Comparison of ENCODE assay signal across 8 mouse cellular contexts in the genomic region with DNA sequence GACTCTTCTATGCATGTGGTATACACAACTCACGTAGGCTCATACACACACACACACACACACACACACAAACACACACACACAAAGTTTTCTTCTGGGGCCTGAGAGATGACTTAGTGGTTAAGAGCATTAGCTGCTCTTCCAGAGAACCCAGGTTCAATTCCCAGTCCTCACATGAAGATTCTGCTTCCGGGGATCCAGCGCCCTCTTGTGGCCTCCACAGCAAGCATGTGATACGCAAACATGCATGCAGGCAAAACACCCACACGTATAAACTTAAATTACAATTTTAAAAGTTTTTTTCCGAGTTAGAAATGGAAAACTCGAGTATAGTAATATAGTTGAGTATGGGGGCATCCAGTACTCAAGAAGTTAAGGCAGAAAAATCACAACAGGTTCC. TPM values are rescaled to one million over a fixed set of nuclear protein-coding genes. Genes with fewer than 3 reads are reported as not detected.
DNase-seq lines count a peak whose midpoint lies in the region; ATAC-seq and TF ChIP-seq lines count a peak whose summit lies in the region.

No protein-coding gene starts in this region.

- DNase-seq in hindbrain, postnatal 0 days (ENCODE audit: low spot score) = no peak
- peak; percentile 35 to 48 for DNase-seq in CD8-positive naive resting alpha-beta T cell, adult 2 months (ENCODE audit: low read depth in 2 of 2, low spot score in 2 of 2)
- DNase-seq in mesoderm, embryonic 11.5 days (ENCODE audit: low read depth, low spot score) = peak; percentile 20
- DNase-seq in midbrain, embryonic 14.5 days = no peak
- no peak for DNase-seq in urinary bladder, postnatal 25 days (ENCODE audit: low spot score)
- no peak for DNase-seq in heart, embryonic 10.5 days (ENCODE audit: low spot score)

- H3K9ac ChIP-seq in hindbrain, postnatal 0 days (replicated peaks; ENCODE audit: low read length) = no peak overlapping the region
- H3K9ac ChIP-seq in hindbrain, embryonic 12.5 days = no peak overlapping the region
- no peak overlapping the region for H3K9ac ChIP-seq in midbrain, embryonic 14.5 days (replicated peaks; ENCODE audit: low read length)

- no peak for ATAC-seq in hindbrain, postnatal 0 days
- no peak for ATAC-seq in hindbrain, embryonic 12.5 days (ENCODE audit: low FRiP score)
- no peak for ATAC-seq in midbrain, embryonic 14.5 days (ENCODE audit: low FRiP score, low TSS enrichment)

- no peaks in the 10 kb centered on the region; the same call in 1 of the 2 replicates for H3K4me1 ChIP-seq in hindbrain, postnatal 0 days (ENCODE audit: insufficient read depth, low read length)
- H3K4me1 ChIP-seq in hindbrain, embryonic 12.5 days = peaks cover 6% of the 10 kb centered on the region
- peaks cover 12% of the 10 kb centered on the region for H3K4me1 ChIP-seq in bone marrow macrophage, adult 2 months (ENCODE audit: control insufficient read depth, insufficient read depth, low read length)
- no peaks in the 10 kb centered on the region; the same call in 1 of the 2 replicates for H3K4me1 ChIP-seq in midbrain, embryonic 14.5 days (ENCODE audit: control insufficient read depth, insufficient read depth, low read length)
- H3K4me1 ChIP-seq in heart, embryonic 10.5 days = peaks cover 5% of the 10 kb centered on the region; the same call in 1 of the 2 replicates

- no peak overlapping the region for H3K4me3 ChIP-seq in hindbrain, postnatal 0 days (ENCODE audit: low read length)
- H3K4me3 ChIP-seq in hindbrain, embryonic 12.5 days = no peak overlapping the region
- no peak overlapping the region for H3K4me3 ChIP-seq in bone marrow macrophage, adult 2 months (ENCODE audit: insufficient read depth, low read length)
- H3K4me3 ChIP-seq in midbrain, embryonic 14.5 days (replicated peaks; ENCODE audit: low read depth, low read length) = no peak overlapping the region
- H3K4me3 ChIP-seq in heart, embryonic 10.5 days = no peak overlapping the region

- no peak for TF ChIP-seq POLR2A in bone marrow macrophage, adult 2 months (IDR thresholded peaks at IDR 0.05; ENCODE audit: borderline replicate concordance, low read depth, low read length)

- TF ChIP-seq CTCF in hindbrain, postnatal 0 days (IDR thresholded peaks at IDR 0.05; ENCODE audit: low read depth) = peak; percentile 42
- TF ChIP-seq CTCF in bone marrow macrophage, adult 2 months (IDR thresholded peaks at IDR 0.05; ENCODE audit: low read depth, low read length) = peak; percentile 61

- no peaks in the 10 kb centered on the region for H3K36me3 ChIP-seq in hindbrain, postnatal 0 days (ENCODE audit: insufficient read depth, low read length)
- no peaks in the 10 kb centered on the region for H3K36me3 ChIP-seq in hindbrain, embryonic 12.5 days
- no peaks in the 10 kb centered on the region for H3K36me3 ChIP-seq in midbrain, embryonic 14.5 days (ENCODE audit: control insufficient read depth, insufficient read depth, low read length)
- H3K36me3 ChIP-seq in heart, embryonic 10.5 days = 0 out of 2 replicates have a peak, but pooled peaks cover 3% of the 10 kb centered on the region

- H3K27me3 ChIP-seq in hindbrain, postnatal 0 days (ENCODE audit: insufficient read depth, low read length) = no peaks in the 10 kb centered on the region
- peaks cover 24% of the 10 kb centered on the region for H3K27me3 ChIP-seq in hindbrain, embryonic 12.5 days
- H3K27me3 ChIP-seq in midbrain, embryonic 14.5 days (ENCODE audit: control insufficient read depth, insufficient read depth, low read length) = no peaks in the 10 kb centered on the region; the same call in 1 of the 2 replicates
- 0 out of 2 replicates have a peak, but pooled peaks cover 3% of the 10 kb centered on the region for H3K27me3 ChIP-seq in heart, embryonic 10.5 days (ENCODE audit: insufficient read depth, poor library complexity, severe bottlenecking)

- no peak overlapping the region for H3K4me2 ChIP-seq in hindbrain, postnatal 0 days (ENCODE audit: low read depth, low read length)
- H3K4me2 ChIP-seq in hindbrain, embryonic 12.5 days (replicated peaks) = no peak overlapping the region
- H3K4me2 ChIP-seq in midbrain, embryonic 14.5 days (ENCODE audit: low read length) = no peak overlapping the region

- no peak overlapping the region for H3K27ac ChIP-seq in hindbrain, postnatal 0 days
- H3K27ac ChIP-seq in hindbrain, embryonic 12.5 days = no peak overlapping the region
- H3K27ac ChIP-seq in bone marrow macrophage, adult 2 months (ENCODE audit: insufficient read depth, low read depth, low read length) = no peak overlapping the region
- no peak overlapping the region for H3K27ac ChIP-seq in midbrain, embryonic 14.5 days (replicated peaks; ENCODE audit: low read depth, low read length)
- H3K27ac ChIP-seq in heart, embryonic 10.5 days = no peak overlapping the region

- no peaks in the 10 kb centered on the region for H3K9me3 ChIP-seq in hindbrain, postnatal 0 days (ENCODE audit: low read length)
- H3K9me3 ChIP-seq in hindbrain, embryonic 12.5 days (replicated peaks) = no peaks in the 10 kb centered on the region
- no peaks in the 10 kb centered on the region for H3K9me3 ChIP-seq in midbrain, embryonic 14.5 days (ENCODE audit: control insufficient read depth, low read length)
- no peaks in the 10 kb centered on the region for H3K9me3 ChIP-seq in heart, embryonic 10.5 days

- WGBS in hindbrain, postnatal 0 days = 88% methylated on average over 7 of the region's 7 CpGs
- 86% methylated on average over 7 of the region's 7 CpGs for WGBS in hindbrain, embryonic 12.5 days
- WGBS in midbrain, embryonic 14.5 days = 85% methylated on average over 7 of the region's 7 CpGs
- 78% methylated on average over 7 of the region's 7 CpGs for WGBS in heart, embryonic 10.5 days

RNA-seq across cellular contexts. Expression of gene Dtx3l, which starts 2.4 kb away (rescaled TPM):
- 0.93 and 2.5 TPM in 2 replicates for total RNA-seq in hindbrain, postnatal 0 days (2014; rRNA removed)
- 1.2 and 1.5 TPM in 2 replicates for polyA plus RNA-seq in hindbrain, postnatal 0 days (2015; fragmentation: Nextera tagmentation; extraction: Ambion mirVana)
- 2.0 and 2.3 TPM in 2 replicates for polyA plus RNA-seq in hindbrain, embryonic 12.5 days (2016; fragmentation: Nextera tagmentation; extraction: Ambion mirVana)
- 63.1 and 64.2 TPM in 2 replicates for polyA plus RNA-seq in bone marrow macrophage, adult 2 months (2012; ENCODE audit: insufficient read depth, insufficient read length, missing spikeins)
- 0.55 and 2.8 TPM in 2 replicates for polyA plus RNA-seq in midbrain, embryonic 14.5 days (2014; fragmentation: Nextera tagmentation; extraction: Ambion mirVana)
- 2.0 and 2.9 TPM in 2 replicates for polyA plus RNA-seq in heart, embryonic 10.5 days (2016; fragmentation: Nextera tagmentation; extraction: Ambion mirVana)

RNA-seq across cellular contexts. Expression of gene Parp9, which starts 3.1 kb away (rescaled TPM):
- total RNA-seq in hindbrain, postnatal 0 days (2014; rRNA removed) = 2.5 and 3.5 TPM in 2 replicates
- 3.6 and 3.8 TPM in 2 replicates for polyA plus RNA-seq in hindbrain, postnatal 0 days (2015; fragmentation: Nextera tagmentation; extraction: Ambion mirVana)
- 2.3 and 2.4 TPM in 2 replicates for polyA plus RNA-seq in hindbrain, embryonic 12.5 days (2016; fragmentation: Nextera tagmentation; extraction: Ambion mirVana)
- 72.8 and 78.7 TPM in 2 replicates for polyA plus RNA-seq in bone marrow macrophage, adult 2 months (2012; ENCODE audit: insufficient read depth, insufficient read length, missing spikeins)
- 0.30 and 3.3 TPM in 2 replicates for polyA plus RNA-seq in midbrain, embryonic 14.5 days (2014; fragmentation: Nextera tagmentation; extraction: Ambion mirVana)
- polyA plus RNA-seq in heart, embryonic 10.5 days (2016; fragmentation: Nextera tagmentation; extraction: Ambion mirVana) = 1.9 and 4.2 TPM in 2 replicates

RNA-seq across cellular contexts. Expression of gene Kpna1, which starts 37.2 kb away (rescaled TPM):
- total RNA-seq in hindbrain, postnatal 0 days (2014; rRNA removed) = 53.8 and 55.9 TPM in 2 replicates
- polyA plus RNA-seq in hindbrain, postnatal 0 days (2015; fragmentation: Nextera tagmentation; extraction: Ambion mirVana) = 54.6 and 55.2 TPM in 2 replicates
- 84.0 and 86.8 TPM in 2 replicates for polyA plus RNA-seq in hindbrain, embryonic 12.5 days (2016; fragmentation: Nextera tagmentation; extraction: Ambion mirVana)
- polyA plus RNA-seq in bone marrow macrophage, adult 2 months (2012; ENCODE audit: insufficient read depth, insufficient read length, missing spikeins) = 23.4 and 26.4 TPM in 2 replicates
- polyA plus RNA-seq in midbrain, embryonic 14.5 days (2014; fragmentation: Nextera tagmentation; extraction: Ambion mirVana) = 73.4 and 104 TPM in 2 replicates
- 51.8 and 60.5 TPM in 2 replicates for polyA plus RNA-seq in heart, embryonic 10.5 days (2016; fragmentation: Nextera tagmentation; extraction: Ambion mirVana)

Comparison
In these comparisons a context has a peak if more than half of its experiments do, and no peak if none do; other contexts are left out.
1. DNase-seq: peak in CD8-positive naive resting alpha-beta T cell, adult 2 months (2 of 2) and mesoderm, embryonic 11.5 days (single experiment); none in hindbrain, postnatal 0 days (single experiment), midbrain, embryonic 14.5 days (single experiment), urinary bladder, postnatal 25 days (single experiment) and heart, embryonic 10.5 days (single experiment).
2. RNA of gene Dtx3l, which starts 2.4 kb away (polyA plus RNA-seq): 63.1 to 64.2 TPM in bone marrow macrophage, adult 2 months; 0.55 to 2.8 TPM in midbrain, embryonic 14.5 days, 2.0 to 2.9 TPM in heart, embryonic 10.5 days, 2.0 to 2.3 TPM in hindbrain, embryonic 12.5 days and 1.2 to 1.5 TPM in hindbrain, postnatal 0 days; every median in the first group is over 10 times any median in the second.
3. RNA of gene Parp9, which starts 3.1 kb away (polyA plus RNA-seq): 72.8 to 78.7 TPM in bone marrow macrophage, adult 2 months; 3.6 to 3.8 TPM in hindbrain, postnatal 0 days, 0.30 to 3.3 TPM in midbrain, embryonic 14.5 days, 2.3 to 2.4 TPM in hindbrain, embryonic 12.5 days and 1.9 to 4.2 TPM in heart, embryonic 10.5 days; every median in the first group is over 10 times any median in the second.